Mouse (Mus musculus): Measurements from ENCODE around the gene Ush1c.
"Not testable (repeated sequence)": the region's sequence is repeated elsewhere in the genome, so short reads cannot be mapped to it uniquely, and the experiment has no call there.

Gene Ush1c

GRCm38 (mm10) chr7:46204775-46205174, 33.5 kb downstream of the Ush1c start:
- no peak for DNase-seq (ENCODE audit: low spot score)

- peak; percentile 59 for DNase-seq (ENCODE audit: low spot score)
Measured at GRCm38 (mm10) chr7:46204046-46204471, 34.2 kb downstream of the Ush1c start.

GRCm38 (mm10) chr7:46201649-46202048, 36.7 kb downstream of the Ush1c start:
- DNase-seq (ENCODE audit: low spot score): no peak

- DNase-seq (ENCODE audit: low spot score): peak; percentile 10
Measured at GRCm38 (mm10) chr7:46200021-46200420, 38.3 kb downstream of the Ush1c start.

GRCm38 (mm10) chr7:46195356-46195755, 42.9 kb downstream of the Ush1c start:
- DNase-seq (ENCODE audit: low spot score): no peak

- DNase-seq (ENCODE audit: low spot score): no peak
Measured at GRCm38 (mm10) chr7:46184232-46184631, 54.1 kb downstream of the Ush1c start.

GRCm38 (mm10) chr7:46181590-46181989, 56.7 kb downstream of the Ush1c start:
- peak; percentile 30 for DNase-seq (ENCODE audit: low spot score)

- DNase-seq (ENCODE audit: low spot score): no peak
Measured at GRCm38 (mm10) chr7:46179431-46180275, 58.6 kb downstream of the Ush1c start, which contains the start of gene Abcc8. Gene Abcc8 (minus strand): TSS chr7:46180033.

- not testable (repeated sequence) for DNase-seq (ENCODE audit: low spot score)
Measured at GRCm38 (mm10) chr7:46168980-46169379, 69.3 kb downstream of the Ush1c start.

- DNase-seq (ENCODE audit: low spot score): no peak
Measured at GRCm38 (mm10) chr7:46168402-46168801, 69.9 kb downstream of the Ush1c start.

GRCm38 (mm10) chr7:46167901-46168300, 70.4 kb downstream of the Ush1c start:
- DNase-seq (ENCODE audit: low spot score): no peak

- no peak for DNase-seq (ENCODE audit: low spot score)
Measured at GRCm38 (mm10) chr7:46165876-46166275, 72.4 kb downstream of the Ush1c start.

GRCm38 (mm10) chr7:46162731-46163130, 75.6 kb downstream of the Ush1c start:
- DNase-seq (ENCODE audit: low spot score): no peak

- DNase-seq (ENCODE audit: low spot score): no peak
Measured at GRCm38 (mm10) chr7:46162132-46162727, 76.1 kb downstream of the Ush1c start.

- DNase-seq (ENCODE audit: low spot score): no peak
Measured at GRCm38 (mm10) chr7:46161615-46162014, 76.7 kb downstream of the Ush1c start.

- no peak for DNase-seq (ENCODE audit: low spot score)
Measured at GRCm38 (mm10) chr7:46157746-46158145, 80.6 kb downstream of the Ush1c start.

- no peak for DNase-seq (ENCODE audit: low spot score)
Measured at GRCm38 (mm10) chr7:46154498-46155488, 83.5 kb downstream of the Ush1c start.

GRCm38 (mm10) chr7:46152819-46153351, 85.4 kb downstream of the Ush1c start:
- no peak for DNase-seq (ENCODE audit: low spot score)

- no peak for DNase-seq (ENCODE audit: low spot score)
Measured at GRCm38 (mm10) chr7:46147417-46147816, 90.9 kb downstream of the Ush1c start.

- DNase-seq (ENCODE audit: low spot score): no peak
Measured at GRCm38 (mm10) chr7:46146675-46147308, 91.5 kb downstream of the Ush1c start.

Data from T-cell, adult 2 months (primary cell).